Mouse (Mus musculus): Measurements from ENCODE around the gene Nudcd2. TPM values are rescaled to one million over a fixed set of nuclear protein-coding genes. Genes with fewer than 3 reads are reported as not detected.

Gene Nudcd2
- 58.6 TPM for polyA plus RNA-seq (2015; fragmentation: Illumina TruSeq; extraction: RNeasy Lipid Tissue Mini Kit (QIAGEN cat#74804); ENCODE audit: insufficient read depth, low replicate concordance)

GRCm38 (mm10) chr11:40733339-40734174, at the start of gene Nudcd2, which contains the start of gene Hmmr:
Gene Nudcd2, plus strand, starts transcription at chr11:40733667.
Gene Hmmr, minus strand, starts transcription at chr11:40733422.

GRCm38 (mm10) chr11:40695103-40695502, 38.4 kb upstream of the Nudcd2 start, which contains the start of gene Mat2b:
Gene Mat2b, minus strand, starts transcription at chr11:40695203.

GRCm38 (mm10) chr11:40755109-40755627, 21.7 kb downstream of the Nudcd2 start, which contains the start of gene Ccng1:
Gene Ccng1, minus strand, starts transcription at chr11:40755311.

Other genes starting within 250 kb of the Nudcd2 start
- gene Mat2b, start 38.5 kb upstream of the Nudcd2 start, polyA plus RNA-seq (2015; fragmentation: Illumina TruSeq; extraction: RNeasy Lipid Tissue Mini Kit (QIAGEN cat#74804); ENCODE audit: insufficient read depth, low replicate concordance): 148 TPM
- gene Hmmr, start 245 bp upstream of the Nudcd2 start, polyA plus RNA-seq (2015; fragmentation: Illumina TruSeq; extraction: RNeasy Lipid Tissue Mini Kit (QIAGEN cat#74804); ENCODE audit: insufficient read depth, low replicate concordance): 10.7 TPM
- 96.4 TPM for gene Ccng1, start 21.6 kb downstream of the Nudcd2 start, polyA plus RNA-seq (2015; fragmentation: Illumina TruSeq; extraction: RNeasy Lipid Tissue Mini Kit (QIAGEN cat#74804); ENCODE audit: insufficient read depth, low replicate concordance)